Mouse (Mus musculus): ENCODE results near the gene Ssbp4. TPM values are rescaled to one million over a fixed set of nuclear protein-coding genes. Genes with fewer than 3 reads are reported as not detected.
A peak's percentile ranks its signal among the peaks of the same experiment; 100 is the strongest.

Gene Ssbp4
- polyA plus RNA-seq, 1 experiment from 2014 or later, result 113 TPM

- DNase-seq (ENCODE audit: low spot score) (no peak), ATAC-seq (replicated peaks; ENCODE audit: low FRiP score) (peak; percentile 22; the same call in 1 of the 2 replicates)
- Histone ChIP-seq H3K27me3 (ENCODE audit: control insufficient read depth, insufficient read depth, low read length) (no peaks in the 10 kb centered on the region; the same call in 1 of the 2 replicates), H3K4me2 (ENCODE audit: low read depth, low read length, severe bottlenecking) (peak overlapping the region; percentile 51), H3K9ac (ENCODE audit: low read length) (peak overlapping the region; percentile 32), H3K4me3 (ENCODE audit: low read depth, low read length) (peak overlapping the region; percentile 18; the same call in 1 of the 2 replicates), H3K9me3 (ENCODE audit: control insufficient read depth, low read length) (no peaks in the 10 kb centered on the region; the same call in 1 of the 2 replicates), H3K4me1 (replicated peaks; ENCODE audit: control insufficient read depth, insufficient read depth, low read length) (peaks cover 33% of the 10 kb centered on the region), H3K27ac (ENCODE audit: low read depth, low read length) (peak overlapping the region; percentile 91), H3K36me3 (ENCODE audit: control insufficient read depth, insufficient read depth, low read length) (no peaks in the 10 kb centered on the region; the same call in 1 of the 2 replicates)
- WGBS, result 14% methylated on average over 10 of the region's 10 CpGs
These were observed 8.0 kb downstream of the Ssbp4 start for GRCm38 (mm10) chr8:70600473-70601270.

GRCm38 (mm10) chr8:70599507-70600290 lies 9.0 kb downstream of the Ssbp4 start:
- H3K27ac ChIP-seq (ENCODE audit: low read depth, low read length), result no peak overlapping the region; the same call in 1 of the 2 replicates
- ATAC-seq (replicated peaks; ENCODE audit: low FRiP score) (no peak), DNase-seq (ENCODE audit: low spot score) (no peak)
- H3K4me3 ChIP-seq (ENCODE audit: low read depth, low read length), result no peak overlapping the region
- no peak overlapping the region for H3K9ac ChIP-seq (ENCODE audit: low read length)
- H3K9me3 ChIP-seq (ENCODE audit: control insufficient read depth, low read length), result no peaks in the 10 kb centered on the region; the same call in 1 of the 2 replicates
- H3K27me3 ChIP-seq (ENCODE audit: control insufficient read depth, insufficient read depth, low read length), result no peaks in the 10 kb centered on the region; the same call in 1 of the 2 replicates
- peaks cover 41% of the 10 kb centered on the region for H3K4me1 ChIP-seq (replicated peaks; ENCODE audit: control insufficient read depth, insufficient read depth, low read length)
- no peak overlapping the region for H3K4me2 ChIP-seq (ENCODE audit: low read depth, low read length, severe bottlenecking)
- H3K36me3 ChIP-seq (ENCODE audit: control insufficient read depth, insufficient read depth, low read length), result no peaks in the 10 kb centered on the region; the same call in 1 of the 2 replicates
- WGBS, result 86% methylated on average over 12 of the region's 12 CpGs

GRCm38 (mm10) chr8:70598722-70599121 lies 9.9 kb downstream of the Ssbp4 start:
- Histone ChIP-seq H3K27ac (ENCODE audit: low read depth, low read length) (no peak overlapping the region), H3K4me2 (ENCODE audit: low read depth, low read length, severe bottlenecking) (peak overlapping the region; percentile 91), H3K36me3 (ENCODE audit: control insufficient read depth, insufficient read depth, low read length) (no peaks in the 10 kb centered on the region; the same call in 1 of the 2 replicates), H3K4me3 (ENCODE audit: low read depth, low read length) (peak overlapping the region; percentile 46), H3K27me3 (ENCODE audit: control insufficient read depth, insufficient read depth, low read length) (no peaks in the 10 kb centered on the region; the same call in 1 of the 2 replicates), H3K9ac (ENCODE audit: low read length) (peak overlapping the region; percentile 74), H3K9me3 (ENCODE audit: control insufficient read depth, low read length) (no peaks in the 10 kb centered on the region; the same call in 1 of the 2 replicates), H3K4me1 (replicated peaks; ENCODE audit: control insufficient read depth, insufficient read depth, low read length) (peaks cover 43% of the 10 kb centered on the region)
- 13% methylated on average over 10 of the region's 10 CpGs for WGBS
- DNase-seq (ENCODE audit: low spot score) (no peak), ATAC-seq (replicated peaks; ENCODE audit: low FRiP score) (no peak)

DNA sequence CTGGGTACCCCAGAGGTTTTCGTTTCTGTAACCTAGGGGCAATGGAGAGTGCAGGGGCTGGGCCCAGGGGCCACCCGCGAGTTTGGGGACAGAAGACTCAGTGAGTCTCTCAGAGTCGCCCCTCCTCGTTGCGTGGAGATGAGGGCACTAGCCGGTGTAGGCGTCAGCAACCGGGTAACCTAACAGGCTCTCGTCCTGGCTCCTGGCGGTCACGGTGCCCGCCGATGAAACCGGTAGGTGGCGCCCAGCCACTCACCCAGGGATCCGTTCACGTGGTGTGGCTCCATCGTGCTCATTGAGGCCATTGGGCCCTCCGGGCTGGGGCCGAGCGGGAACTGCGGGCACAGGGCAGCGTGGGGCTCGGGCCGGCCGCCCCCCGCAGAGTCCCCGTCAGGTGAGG lies 10.4 kb downstream of the Ssbp4 start:
- Histone ChIP-seq H3K27me3 (ENCODE audit: control insufficient read depth, insufficient read depth, low read length) (no peaks in the 10 kb centered on the region; the same call in 1 of the 2 replicates), H3K9ac (ENCODE audit: low read length) (peak overlapping the region; percentile 74), H3K4me2 (ENCODE audit: low read depth, low read length, severe bottlenecking) (peak overlapping the region; percentile 91), H3K4me3 (ENCODE audit: low read depth, low read length) (peak overlapping the region; percentile 46), H3K9me3 (ENCODE audit: control insufficient read depth, low read length) (no peaks in the 10 kb centered on the region; the same call in 1 of the 2 replicates), H3K27ac (ENCODE audit: low read depth, low read length) (peak overlapping the region; percentile 25; the same call in 1 of the 2 replicates), H3K36me3 (ENCODE audit: control insufficient read depth, insufficient read depth, low read length) (no peaks in the 10 kb centered on the region; the same call in 1 of the 2 replicates), H3K4me1 (replicated peaks; ENCODE audit: control insufficient read depth, insufficient read depth, low read length) (peaks cover 47% of the 10 kb centered on the region)
- under 1% methylated on average over 29 of the region's 29 CpGs for WGBS
- ATAC-seq (replicated peaks; ENCODE audit: low FRiP score), result peak; percentile 35
- peak; percentile 94 for DNase-seq (ENCODE audit: low spot score)

DNA sequence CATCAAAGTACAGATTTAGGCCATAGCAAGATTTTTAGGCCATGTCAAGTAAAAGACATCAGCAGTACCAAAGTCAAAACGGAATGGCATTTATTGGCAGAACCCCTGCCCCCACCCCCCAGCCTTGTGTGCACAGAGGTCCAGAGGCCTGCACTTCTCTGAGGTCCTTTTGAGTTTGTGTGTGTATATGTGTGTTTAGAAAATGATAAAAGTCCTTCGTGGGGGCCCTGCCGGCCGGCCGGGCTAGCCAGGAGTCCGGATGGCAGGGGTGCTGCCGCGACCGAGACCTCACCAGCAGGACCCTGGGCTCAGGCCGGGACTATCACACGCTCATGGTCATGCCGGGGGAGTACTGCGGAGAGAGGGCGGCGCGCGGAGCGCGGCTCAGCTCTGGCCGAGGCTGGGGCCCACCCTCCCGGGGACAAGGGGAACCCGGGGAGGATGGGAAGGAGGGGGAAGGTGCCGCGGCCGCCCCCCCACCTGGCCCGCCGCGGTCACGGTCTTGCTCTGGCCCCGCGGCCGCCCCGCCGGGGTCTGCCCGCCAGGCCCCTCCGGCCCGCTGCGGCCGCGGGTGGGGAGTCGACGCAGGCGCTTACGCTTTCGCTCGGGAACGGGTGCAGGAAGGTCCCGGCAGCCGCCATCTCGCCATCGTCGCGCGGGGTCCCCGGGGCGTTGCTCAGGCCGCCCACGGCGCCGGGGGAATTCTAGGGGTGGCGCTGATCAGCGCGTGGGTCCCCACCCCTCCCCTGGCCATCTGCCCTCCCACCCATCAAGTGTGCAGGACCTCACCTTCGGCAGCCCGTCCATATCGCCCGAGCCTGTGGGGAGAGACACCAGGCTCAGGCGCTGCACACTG lies 11.0 kb downstream of the Ssbp4 start:
- Histone ChIP-seq H3K4me3 (ENCODE audit: low read depth, low read length) (peak overlapping the region; percentile 46), H3K27ac (ENCODE audit: low read depth, low read length) (peak overlapping the region; percentile 25; the same call in 1 of the 2 replicates), H3K4me2 (ENCODE audit: low read depth, low read length, severe bottlenecking) (peak overlapping the region; percentile 91), H3K4me1 (replicated peaks; ENCODE audit: control insufficient read depth, insufficient read depth, low read length) (peaks cover 47% of the 10 kb centered on the region), H3K36me3 (ENCODE audit: control insufficient read depth, insufficient read depth, low read length) (no peaks in the 10 kb centered on the region; the same call in 1 of the 2 replicates), H3K9ac (ENCODE audit: low read length) (peak overlapping the region; percentile 74), H3K27me3 (ENCODE audit: control insufficient read depth, insufficient read depth, low read length) (no peaks in the 10 kb centered on the region; the same call in 1 of the 2 replicates), H3K9me3 (ENCODE audit: control insufficient read depth, low read length) (no peaks in the 10 kb centered on the region; the same call in 1 of the 2 replicates)
- ATAC-seq (replicated peaks; ENCODE audit: low FRiP score) (no peak), DNase-seq (ENCODE audit: low spot score) (peak; percentile 71)
- 5% methylated on average over 67 of the region's 68 CpGs for WGBS

DNA sequence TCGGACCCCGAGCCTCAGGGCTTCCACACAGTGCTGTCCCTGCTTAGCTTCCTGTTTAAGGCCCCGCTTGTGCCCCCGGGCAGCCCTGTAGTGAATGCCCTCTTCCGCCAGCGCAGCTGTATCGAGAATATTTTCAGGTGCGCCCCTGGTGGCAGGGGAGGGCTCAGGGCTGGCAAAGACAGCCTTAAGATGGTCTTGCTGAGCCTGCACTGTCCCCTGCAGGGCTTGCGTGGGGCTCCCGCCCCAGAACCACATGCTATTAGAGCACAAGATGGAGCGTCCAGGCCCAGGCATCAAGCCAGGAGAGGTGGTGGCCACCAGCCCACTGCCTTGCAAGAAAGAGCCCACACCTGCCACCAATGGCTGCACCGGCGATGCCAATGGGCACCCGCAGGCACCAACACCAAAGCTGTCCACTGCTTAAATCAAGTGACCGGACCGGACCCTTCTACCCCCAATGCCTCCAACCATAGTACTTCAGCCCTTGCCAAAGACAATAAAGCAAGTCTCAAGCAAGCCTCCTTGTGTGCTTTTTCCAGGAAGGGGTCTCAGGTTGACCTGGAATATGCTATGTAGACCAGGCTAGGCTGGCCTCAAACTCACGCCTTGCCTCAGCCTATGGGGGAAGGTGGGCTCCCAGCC lies 11.8 kb downstream of the Ssbp4 start:
- DNase-seq (ENCODE audit: low spot score) (peak; percentile 74), ATAC-seq (replicated peaks; ENCODE audit: low FRiP score) (no peak)
- Histone ChIP-seq H3K9ac (ENCODE audit: low read length) (no peak overlapping the region), H3K4me3 (ENCODE audit: low read depth, low read length) (no peak overlapping the region), H3K4me1 (replicated peaks; ENCODE audit: control insufficient read depth, insufficient read depth, low read length) (peaks cover 47% of the 10 kb centered on the region), H3K9me3 (ENCODE audit: control insufficient read depth, low read length) (no peaks in the 10 kb centered on the region; the same call in 1 of the 2 replicates), H3K36me3 (ENCODE audit: control insufficient read depth, insufficient read depth, low read length) (no peaks in the 10 kb centered on the region; the same call in 1 of the 2 replicates), H3K27me3 (ENCODE audit: control insufficient read depth, insufficient read depth, low read length) (no peaks in the 10 kb centered on the region; the same call in 1 of the 2 replicates), H3K27ac (ENCODE audit: low read depth, low read length) (no peak overlapping the region), H3K4me2 (ENCODE audit: low read depth, low read length, severe bottlenecking) (no peak overlapping the region)
- WGBS, result 83% methylated on average over 17 of the region's 17 CpGs

DNA sequence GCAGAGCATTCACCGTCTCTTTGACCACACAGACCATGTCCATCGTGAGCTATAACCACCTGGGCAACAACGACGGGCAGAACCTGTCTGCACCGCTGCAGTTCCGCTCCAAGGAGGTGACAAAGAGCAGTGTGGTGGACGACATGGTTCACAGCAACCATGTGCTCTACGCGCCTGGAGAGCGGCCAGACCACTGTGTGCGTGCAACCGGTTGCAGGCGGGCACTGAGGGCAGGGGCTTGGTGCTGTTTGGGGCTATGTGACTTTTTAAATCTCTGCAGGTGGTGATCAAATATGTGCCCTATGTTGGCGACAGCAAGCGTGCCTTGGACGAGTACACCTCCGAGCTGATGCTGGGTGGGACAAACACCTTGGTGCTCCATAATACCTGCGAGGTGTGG lies 12.5 kb downstream of the Ssbp4 start:
- H3K36me3 ChIP-seq (ENCODE audit: control insufficient read depth, insufficient read depth, low read length), result no peaks in the 10 kb centered on the region; the same call in 1 of the 2 replicates

More for the DNA sequence above, 12.5 kb downstream of the Ssbp4 start:
- H3K27ac ChIP-seq (ENCODE audit: low read depth, low read length), result no peak overlapping the region
- no peak overlapping the region for H3K4me3 ChIP-seq (ENCODE audit: low read depth, low read length)
- H3K27me3 ChIP-seq (ENCODE audit: control insufficient read depth, insufficient read depth, low read length), result no peaks in the 10 kb centered on the region; the same call in 1 of the 2 replicates
- DNase-seq (ENCODE audit: low spot score), result no peak
- peaks cover 47% of the 10 kb centered on the region for H3K4me1 ChIP-seq (replicated peaks; ENCODE audit: control insufficient read depth, insufficient read depth, low read length)
- no peak for ATAC-seq (replicated peaks; ENCODE audit: low FRiP score)
- H3K9ac ChIP-seq (ENCODE audit: low read length), result no peak overlapping the region
- H3K4me2 ChIP-seq (ENCODE audit: low read depth, low read length, severe bottlenecking), result no peak overlapping the region
- WGBS, result 96% methylated on average over 18 of the region's 18 CpGs
- H3K9me3 ChIP-seq (ENCODE audit: control insufficient read depth, low read length), result no peaks in the 10 kb centered on the region

All from forebrain, embryonic 11.5 days (tissue).